Mouse (Mus musculus) G1E (cell line): ENCODE measurements around the gene Neurl4. TPM values are rescaled to one million over a fixed set of nuclear protein-coding genes. Genes with fewer than 3 reads are reported as not detected.
A peak's percentile ranks its signal among the peaks of the same experiment; 100 is the strongest.
"Not testable (repeated sequence)": the region's sequence is repeated elsewhere in the genome, so short reads cannot be mapped to it uniquely, and the experiment has no call there.

Experiments
- ATAC-seq: 2 replicates; pipeline ENCODE4 v1.8.0; 2016; ENCODE audit warnings: mild to moderate bottlenecking; ENCODE audit not compliant: insufficient number of reproducible peaks, poor library complexity, low FRiP score, severe bottlenecking; ENCODE audit errors: extremely low read depth
- DNase-seq: peaks from one replicate; pipeline ENCODE4 v3.0.0; 2012; ENCODE audit warnings: low spot score
- H3K27me3 ChIP-seq: 2 replicates; pipeline ENCODE4 v1.6.1; 2012; ENCODE audit warnings: mild to moderate bottlenecking, low read length, inconsistent platforms; ENCODE audit not compliant: insufficient read depth
- H3K36me3 ChIP-seq: replicated peaks from 2 replicates; pipeline ENCODE3; 2012; ENCODE audit warnings: mild to moderate bottlenecking, inconsistent platforms
- H3K4me1 ChIP-seq: 2 replicates; pipeline ENCODE4 v1.6.1; 2012; ENCODE audit warnings: low read depth, low read length, inconsistent platforms, mixed read lengths; ENCODE audit not compliant: insufficient read depth
- H3K4me3 ChIP-seq: 2 replicates; pipeline ENCODE4 v1.5.1; 2012; ENCODE audit warnings: low read depth, mild to moderate bottlenecking, inconsistent platforms, low read length, moderate library complexity, mixed read lengths
- H3K9me3 ChIP-seq: replicated peaks from 2 replicates; pipeline ENCODE4 v1.6.1; 2012; ENCODE audit warnings: inconsistent platforms
- CTCF ChIP-seq: IDR thresholded peaks from 2 replicates; pipeline ENCODE4 v1.5.1; 2012; ENCODE audit warnings: low read depth, low read length, inconsistent platforms, mixed read lengths
- GATA1 ChIP-seq: IDR thresholded peaks from 2 replicates; pipeline ENCODE4 v1.6.1; 2012; ENCODE audit warnings: borderline replicate concordance, low read length, inconsistent platforms, mixed read lengths
- GATA2 ChIP-seq: IDR thresholded peaks from 2 replicates; pipeline ENCODE4 v1.6.1; 2012; ENCODE audit warnings: low read depth, low read length, inconsistent platforms, borderline replicate concordance
- POLR2AphosphoS5 ChIP-seq: IDR thresholded peaks from 2 replicates; pipeline ENCODE4 v1.6.1; 2012; ENCODE audit warnings: low read depth, low read length, inconsistent platforms; ENCODE audit not compliant: insufficient replicate concordance
- TAL1 ChIP-seq: conservative IDR thresholded peaks from 2 replicates; pipeline ENCODE4 v1.6.1; 2012; ENCODE audit warnings: low read depth, low read length, inconsistent platforms, mixed read lengths
- polyA plus RNA-seq: library from polyadenylated mRNA; stranded (reverse); fragments of >175 nt; gene quantifications from 2 replicates; pipeline ENCODE4 v1.2.3, GENCODE M21; 2012
- total RNA-seq, 2 experiments: library from RNA; stranded (forward) in 1 of 2; stranded (reverse) in 1 of 2; fragments of 200-1000 nt in 1 of 2; fragments of >200 nt in 1 of 2; fragmentation: Nextera tagmentation in 1 of 2; gene quantifications; 2 replicates each; pipeline ENCODE4 v1.2.3; 2014 to 2017

The Neurl4 gene
- total and polyA plus RNA-seq, 3 experiments: 25.7 to 87.0 (median 27.2) TPM

DNA sequence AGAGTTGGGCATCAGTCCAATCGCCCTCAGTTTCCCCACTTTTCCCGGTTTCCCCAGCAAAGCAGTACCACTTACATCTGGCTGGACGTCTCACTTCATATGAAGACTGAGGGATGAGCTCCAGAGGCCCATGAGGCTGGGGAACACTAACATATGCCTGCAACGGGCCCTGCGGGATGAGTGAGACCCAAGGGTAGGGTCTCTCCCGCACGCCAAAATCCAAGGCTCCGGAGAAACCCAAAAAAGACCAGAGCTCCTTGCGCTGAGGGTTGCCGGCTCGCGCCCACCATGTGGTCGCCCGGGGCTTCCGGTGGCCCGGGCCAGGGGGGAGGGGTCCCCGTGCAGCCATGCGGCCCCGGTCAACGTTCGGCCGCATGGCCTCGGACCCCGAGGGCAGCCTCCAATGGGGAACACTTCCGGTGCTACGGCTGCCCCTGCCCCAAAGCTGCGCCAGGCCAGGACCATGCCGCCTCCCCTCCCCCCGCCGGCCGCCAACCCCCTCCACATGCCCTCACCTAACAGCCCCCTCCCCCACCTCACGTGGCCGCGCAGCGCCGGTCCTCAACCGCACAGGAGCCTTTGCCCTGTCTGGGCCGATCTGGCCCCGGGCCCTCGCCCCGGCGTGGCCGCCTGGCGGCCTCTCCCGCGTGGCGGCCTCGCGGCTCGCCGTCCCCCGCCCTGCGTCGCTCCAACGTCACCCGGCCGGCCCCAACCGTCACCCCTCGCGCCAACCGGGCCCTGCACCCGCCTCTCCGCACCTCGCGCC lies 19.6 kb downstream of the Neurl4 start:
- Histone ChIP-seq H3K4me1 (peaks cover 55% of the 10 kb centered on the region), H3K36me3 (peaks cover 50% of the 10 kb centered on the region), H3K9me3 (no peaks in the 10 kb centered on the region), H3K27me3 (no peaks in the 10 kb centered on the region), H3K4me3 (peak overlapping the region; percentile 96)
- ATAC-seq (no peak), DNase-seq (peak; percentile 45)
- no peak for TF ChIP-seq GATA2
- no peak for TF ChIP-seq CTCF
- no peak for TF ChIP-seq TAL1
- no peak for TF ChIP-seq GATA1
- TF ChIP-seq POLR2AphosphoS5: no peak

- Histone ChIP-seq H3K36me3 (peaks cover 41% of the 10 kb centered on the region), H3K27me3 (no peaks in the 10 kb centered on the region), H3K9me3 (no peaks in the 10 kb centered on the region), H3K4me1 (peaks cover 46% of the 10 kb centered on the region), H3K4me3 (peak within 1 kb of the TSS; percentile 96)
- DNase-seq: peak; percentile 93
- TF ChIP-seq GATA1 (no peak), CTCF (no peak), GATA2 (no peak), TAL1 (no peak), POLR2AphosphoS5 (no peak)
- ATAC-seq: peak; percentile 85
Observed at GRCm38 (mm10) chr11:69921114-69922011, 20.5 kb downstream of the Neurl4 start, which contains the start of gene Eif5a. TSS of gene Eif5a (minus strand) at chr11:69921958.

DNA sequence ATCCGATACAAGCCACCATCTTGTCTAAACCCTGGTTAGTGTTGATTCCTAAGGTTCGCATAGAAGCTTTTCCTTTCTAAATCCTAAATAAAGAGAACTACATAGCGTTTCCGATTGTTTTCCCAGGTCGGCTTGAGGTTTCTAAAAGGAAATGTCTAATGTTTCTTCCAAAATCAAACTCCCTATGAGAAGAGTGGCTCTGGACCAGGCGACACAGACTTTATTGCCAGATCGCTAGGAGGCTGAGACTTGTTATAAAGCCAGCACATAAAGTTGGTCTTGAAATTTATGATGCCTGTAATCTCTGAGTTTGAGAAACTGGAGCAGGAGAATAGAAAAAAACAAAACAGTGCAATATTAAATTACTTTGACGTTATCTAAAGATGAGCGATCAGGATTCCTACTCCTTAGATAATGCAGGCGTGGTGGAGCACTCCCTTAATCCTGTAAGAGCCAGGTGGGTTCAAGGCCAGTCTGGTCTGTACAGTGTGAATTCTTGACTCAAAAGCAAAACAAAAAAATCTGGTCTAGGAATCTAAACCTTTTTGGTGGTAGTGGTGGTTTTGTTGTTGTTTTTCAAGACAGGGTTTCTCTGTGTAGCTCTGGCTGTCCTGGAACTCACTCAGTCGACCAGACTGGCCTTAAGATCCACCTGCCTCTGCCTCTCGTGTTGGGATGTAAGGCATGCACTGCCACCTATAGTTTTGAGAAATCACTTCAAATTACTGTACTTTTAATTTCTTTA lies 21.3 kb downstream of the Neurl4 start:
- ATAC-seq (no peak), DNase-seq (no peak)
- H3K27me3 ChIP-seq: no peaks in the 10 kb centered on the region
- H3K4me3 ChIP-seq: peak overlapping the region; percentile 96
- no peaks in the 10 kb centered on the region for H3K9me3 ChIP-seq
- peaks cover 34% of the 10 kb centered on the region for H3K36me3 ChIP-seq
- TF ChIP-seq GATA2 (no peak), CTCF (no peak), POLR2AphosphoS5 (no peak), GATA1 (no peak), TAL1 (no peak)
- peaks cover 38% of the 10 kb centered on the region for H3K4me1 ChIP-seq

DNA sequence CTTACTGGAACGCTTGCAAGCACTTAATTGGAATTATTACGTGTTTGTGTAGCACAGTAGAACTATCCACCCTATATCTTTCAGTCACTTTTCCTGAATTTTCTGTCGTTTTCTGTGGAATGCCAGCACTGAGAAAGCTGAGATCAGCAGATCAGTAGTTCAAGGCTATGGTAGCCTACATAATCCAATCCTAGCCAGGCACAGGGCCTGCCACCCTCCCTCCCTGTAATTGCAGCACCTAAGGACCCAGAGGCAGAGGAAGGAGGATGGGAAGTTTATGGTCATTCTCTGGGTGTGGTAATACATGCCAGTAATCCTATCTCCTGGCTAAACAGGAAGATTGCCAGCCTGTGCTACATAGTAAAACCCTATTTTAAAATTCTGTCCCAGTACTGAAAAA lies 21.9 kb downstream of the Neurl4 start:
- ATAC-seq: no peak
- Histone ChIP-seq H3K36me3 (peaks cover 27% of the 10 kb centered on the region), H3K9me3 (no peaks in the 10 kb centered on the region), H3K4me3 (peak overlapping the region; percentile 20; the same call in 1 of the 2 replicates), H3K4me1 (peaks cover 32% of the 10 kb centered on the region), H3K27me3 (no peaks in the 10 kb centered on the region)
- TF ChIP-seq POLR2AphosphoS5: no peak
- DNase-seq: no peak

GRCm38 (mm10) chr11:69927501-69927900 lies 26.6 kb downstream of the Neurl4 start:
- ATAC-seq (no peak), DNase-seq (no peak)
- Histone ChIP-seq H3K27me3 (no peaks in the 10 kb centered on the region), H3K4me3 (no peak overlapping the region), H3K36me3 (no peaks in the 10 kb centered on the region), H3K9me3 (peaks cover 2% of the 10 kb centered on the region; the same call in 1 of the 2 replicates), H3K4me1 (peaks cover 54% of the 10 kb centered on the region)
- no peak for TF ChIP-seq GATA2

GRCm38 (mm10) chr11:69929712-69930111 lies 28.8 kb downstream of the Neurl4 start:
- Histone ChIP-seq H3K4me1 (peaks cover 53% of the 10 kb centered on the region), H3K36me3 (no peaks in the 10 kb centered on the region), H3K9me3 (peaks cover 2% of the 10 kb centered on the region; the same call in 1 of the 2 replicates), H3K4me3 (no peak overlapping the region), H3K27me3 (peaks cover 6% of the 10 kb centered on the region)
- no peak for ATAC-seq
- TF ChIP-seq POLR2AphosphoS5: no peak
- TF ChIP-seq GATA1: no peak
- no peak for TF ChIP-seq CTCF
- no peak for TF ChIP-seq TAL1
- no peak for TF ChIP-seq GATA2
- DNase-seq: no peak

DNA sequence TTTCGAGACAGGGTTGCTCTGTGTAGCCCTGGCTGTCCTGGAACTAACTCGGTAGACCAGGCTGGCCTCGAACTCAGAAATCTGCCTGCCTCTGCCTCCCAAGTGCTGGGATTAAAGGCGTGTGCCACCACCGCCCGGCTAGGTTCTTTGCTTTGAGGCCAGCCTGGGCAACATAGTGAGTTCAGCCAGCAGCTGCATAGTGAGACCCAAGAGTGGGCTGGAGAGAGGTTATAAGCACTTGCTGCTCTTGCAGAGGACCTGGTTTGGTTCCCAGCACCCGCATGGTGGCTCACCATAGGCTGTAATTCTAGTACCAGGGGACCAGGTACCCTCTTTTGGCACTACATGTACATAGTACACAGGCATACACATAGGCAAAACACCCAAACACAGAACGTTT lies 29.3 kb downstream of the Neurl4 start:
- not testable (repeated sequence) for H3K36me3 ChIP-seq, DNase-seq, H3K9me3 ChIP-seq, ATAC-seq, H3K4me3 ChIP-seq
- H3K27me3 ChIP-seq: peaks cover 10% of the 10 kb centered on the region
- H3K4me1 ChIP-seq: peaks cover 56% of the 10 kb centered on the region
